Mouse (Mus musculus): Measurements from ENCODE around the gene Hmgn3.

Gene Hmgn3

DNA sequence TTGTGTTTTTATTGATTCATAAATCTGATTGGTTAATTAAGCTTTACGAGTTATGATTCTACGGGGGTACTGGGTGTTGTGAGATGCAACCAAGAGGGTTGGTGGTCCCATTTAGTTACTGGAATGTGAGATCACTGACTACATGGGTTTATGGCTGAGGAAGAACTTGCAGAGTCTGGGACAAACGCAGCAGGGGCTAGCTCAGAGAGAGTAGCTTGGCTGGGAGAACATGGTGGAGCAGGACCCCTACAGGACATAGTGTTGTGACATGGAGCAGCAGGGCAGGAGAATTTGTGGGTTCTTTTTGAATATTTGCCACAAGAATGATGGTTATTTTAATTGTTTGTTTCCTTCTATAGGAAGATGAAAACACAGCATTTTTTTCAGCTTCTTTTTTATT, 45.7 kb downstream of the Hmgn3 start:
- no peak for DNase-seq (ENCODE audit: low spot score in 2 of 2)

DNA sequence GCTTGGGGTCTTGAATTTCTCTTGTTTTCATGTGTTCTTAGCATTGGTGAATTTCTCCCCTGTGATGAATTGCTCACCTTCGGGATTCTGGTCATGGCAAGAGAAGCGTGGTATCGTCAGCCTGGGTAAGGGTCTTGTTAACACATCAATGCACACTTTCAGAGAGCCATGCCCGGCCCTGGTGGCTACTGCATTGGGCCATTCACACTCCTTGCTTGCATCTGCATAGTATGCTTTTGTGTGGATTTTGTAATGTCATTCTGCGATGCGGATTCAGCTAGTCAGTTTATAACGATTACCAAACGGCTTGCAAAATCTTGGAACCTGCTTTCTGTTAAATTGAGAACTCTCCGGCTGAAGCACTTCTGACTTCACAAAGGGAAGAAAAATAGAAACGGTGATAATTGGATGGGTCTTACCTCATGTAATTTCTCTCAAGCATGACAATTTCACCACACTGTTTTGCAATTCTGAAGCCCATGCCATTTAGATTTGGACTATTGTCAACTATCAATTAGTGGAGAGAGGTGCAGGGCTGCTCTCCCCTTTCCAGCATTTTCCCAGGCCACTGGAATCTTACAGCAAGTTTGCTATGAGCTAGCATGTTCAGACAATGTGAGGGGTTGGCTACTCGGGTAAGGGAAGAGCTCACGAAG, 47.7 kb downstream of the Hmgn3 start:
- no peak for DNase-seq (ENCODE audit: low spot score in 2 of 2)

GRCm38 (mm10) chr9:83097816-83098215, 48.7 kb downstream of the Hmgn3 start:
- DNase-seq (ENCODE audit: low spot score in 2 of 2): no peak

DNA sequence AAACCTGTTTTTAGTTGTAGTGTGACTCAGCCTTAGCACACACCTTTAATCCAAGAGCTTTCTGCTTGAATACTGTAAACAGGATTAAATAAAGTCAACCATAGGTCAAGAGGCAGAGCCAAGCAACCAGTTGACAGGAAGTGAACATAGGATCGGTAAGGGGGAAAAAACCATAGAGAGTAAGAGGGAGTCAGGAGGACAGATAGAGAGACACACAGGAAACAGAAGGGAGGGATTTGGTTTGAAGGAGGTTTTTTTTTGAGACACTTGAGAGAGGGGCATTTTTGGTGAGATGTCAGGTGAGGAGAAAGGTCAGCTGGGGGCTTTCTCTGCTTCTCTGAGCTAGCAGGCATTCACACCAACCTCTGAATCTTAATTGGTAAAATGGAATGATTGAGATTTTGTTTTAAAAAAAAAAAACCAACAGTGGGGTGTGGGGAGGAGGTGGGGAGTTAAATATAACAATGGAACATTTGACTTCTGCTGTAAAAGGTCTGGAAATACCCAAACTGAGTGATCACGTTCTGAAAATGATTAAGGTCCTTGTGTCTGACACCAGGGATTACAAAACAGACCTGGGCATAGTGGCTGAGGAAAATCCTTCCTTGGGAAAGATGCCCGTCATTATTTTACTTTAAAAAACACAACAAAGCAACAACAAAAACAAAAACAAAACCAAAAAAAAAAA, 51.7 kb downstream of the Hmgn3 start:
- DNase-seq (ENCODE audit: low spot score in 2 of 2): no peak

DNA sequence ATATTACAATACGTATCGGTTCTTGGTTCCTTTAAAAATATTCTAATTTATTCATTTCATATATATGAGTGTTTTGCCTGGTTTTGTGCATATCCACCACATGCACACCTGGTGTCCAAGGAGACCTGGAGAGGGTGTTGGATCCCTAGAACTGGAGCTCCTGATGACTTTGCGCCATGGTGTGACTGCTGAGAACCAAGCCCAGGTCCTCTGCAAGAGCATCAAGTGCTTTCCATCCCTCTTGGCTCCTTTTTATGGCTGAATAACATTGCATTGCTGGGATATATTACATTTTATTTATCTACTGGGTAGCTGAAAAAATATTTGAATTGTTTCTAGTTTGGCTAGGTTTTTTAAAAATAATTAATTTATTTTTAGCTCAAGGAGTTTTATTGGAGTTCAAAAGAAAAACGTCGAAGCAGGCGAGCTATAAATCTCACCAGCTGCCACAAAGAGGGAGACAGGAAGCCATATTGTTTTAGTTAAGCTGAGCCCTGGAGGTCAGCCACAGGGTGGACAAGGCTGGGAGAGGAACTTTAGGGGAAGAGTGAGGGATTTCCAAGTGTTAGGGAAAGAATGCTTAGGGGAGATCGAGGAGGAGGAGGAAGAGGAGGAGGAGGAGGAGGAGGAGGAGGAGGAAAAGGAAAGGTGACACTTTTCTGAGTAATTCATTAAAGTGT, 62.6 kb downstream of the Hmgn3 start:
- no peak for DNase-seq (ENCODE audit: low spot score in 2 of 2)

DNA sequence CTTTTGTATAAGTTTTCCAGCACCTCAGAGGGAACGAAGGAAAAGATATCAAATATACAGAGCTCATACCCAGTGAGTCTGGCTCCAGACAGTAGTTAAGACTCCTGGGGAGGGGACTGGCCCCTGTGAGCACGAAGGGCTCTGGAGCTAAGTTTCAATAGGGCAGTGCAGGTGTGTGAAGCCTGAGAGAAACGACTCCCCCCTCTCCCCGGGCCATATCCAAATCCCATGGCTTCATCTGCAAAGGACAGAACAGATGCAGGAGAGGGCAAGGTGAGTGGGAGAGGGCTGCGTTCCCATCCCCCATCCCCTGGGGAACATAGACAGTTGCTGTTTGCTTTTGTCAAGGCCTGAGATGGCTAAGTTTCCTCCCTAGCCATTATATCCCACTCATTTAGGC, 63.4 kb downstream of the Hmgn3 start:
- no peak for DNase-seq (ENCODE audit: low spot score in 2 of 2)

DNA sequence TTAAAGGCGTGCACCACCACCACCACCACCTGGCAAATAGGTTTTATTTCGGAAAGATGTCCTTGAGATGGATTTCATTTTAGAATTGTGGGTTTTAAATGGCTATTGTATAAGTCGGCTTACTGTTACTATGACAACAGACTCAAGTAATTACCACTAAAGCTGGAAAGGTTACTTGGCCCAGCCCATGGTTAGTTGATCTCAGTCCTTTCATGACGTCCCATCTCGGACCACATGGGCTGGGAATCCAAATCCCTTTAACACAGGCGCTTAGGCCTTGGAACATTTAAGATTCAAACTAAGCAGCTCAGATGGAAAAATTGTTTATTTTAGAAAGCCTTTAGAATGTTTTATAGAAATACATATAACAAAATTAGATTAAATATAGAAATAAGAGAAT, 64.2 kb downstream of the Hmgn3 start:
- no peak for DNase-seq (ENCODE audit: low spot score in 2 of 2)

GRCm38 (mm10) chr9:83079724-83080123, 66.8 kb downstream of the Hmgn3 start:
- no peak for DNase-seq (ENCODE audit: low spot score in 2 of 2)

DNA sequence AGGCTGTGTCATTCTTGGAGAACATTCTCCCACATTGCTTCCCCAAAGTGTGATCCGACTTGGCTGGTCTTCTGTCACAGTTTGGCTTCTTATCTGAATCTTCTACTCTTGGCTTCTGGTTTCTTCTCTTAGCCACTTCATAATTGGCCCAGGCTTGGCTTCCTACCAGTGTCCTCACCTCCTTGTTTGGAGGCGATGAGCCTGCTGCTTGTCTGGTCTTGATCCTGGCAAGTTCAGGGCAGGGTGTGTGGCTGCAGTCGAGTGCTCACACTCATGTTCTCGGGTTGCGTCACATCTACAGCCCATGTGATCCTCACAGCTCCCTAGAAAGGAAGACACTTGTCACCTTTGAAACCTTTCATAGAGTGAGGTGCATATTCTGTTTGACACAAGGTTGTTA, 78.2 kb downstream of the Hmgn3 start:
- no peak for DNase-seq (ENCODE audit: low spot score in 2 of 2)

GRCm38 (mm10) chr9:83061289-83061688, 85.2 kb downstream of the Hmgn3 start:
- DNase-seq (ENCODE audit: low spot score in 2 of 2): no peak
